Comparison of ENCODE assay signal across 18 mouse cellular contexts in the genomic region with DNA sequence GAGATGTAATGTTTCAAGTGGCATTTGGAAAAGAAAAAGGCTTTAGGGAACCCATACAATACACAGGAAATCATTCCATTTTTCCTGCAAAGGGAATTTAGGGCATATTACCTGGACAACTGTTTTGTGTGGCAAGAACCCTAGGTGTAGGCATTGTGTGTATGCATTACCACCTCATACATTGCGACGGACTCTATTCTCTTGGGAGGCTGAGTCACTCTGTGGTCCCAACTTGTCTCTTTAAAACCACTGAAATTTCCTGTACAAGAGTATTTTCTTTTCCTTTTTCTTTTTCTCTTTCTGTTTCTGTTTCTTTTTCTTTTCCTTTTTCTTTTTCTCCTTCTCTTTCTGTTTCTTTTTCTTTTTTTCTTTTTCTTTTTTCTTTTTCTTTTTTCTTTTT.
DNase-seq lines count a peak whose midpoint lies in the region; ATAC-seq and TF ChIP-seq lines count a peak whose summit lies in the region.
"Had no signal": no experiment of that assay in that cellular context is flagged by ENCODE, and none has a peak within 500 bp of the region (broad histone marks: within the 10 kb centered on the region; RNA-seq: fewer than 3 reads in every experiment).

No protein-coding gene starts in this region.

- peaks cover 12% of the 10 kb centered on the region for H3K4me1 ChIP-seq in forebrain, embryonic 13.5 days
- no peaks in the 10 kb centered on the region for H3K4me1 ChIP-seq in forebrain, postnatal 0 days (ENCODE audit: insufficient read depth)
- H3K4me1 ChIP-seq in hindbrain, embryonic 13.5 days (replicated peaks): peaks cover 19% of the 10 kb centered on the region
- H3K4me1 ChIP-seq in hindbrain, embryonic 16.5 days (ENCODE audit: control insufficient read depth, insufficient read depth, low read depth, low read length): peaks cover 14% of the 10 kb centered on the region
- peaks cover 16% of the 10 kb centered on the region for H3K4me1 ChIP-seq in midbrain, embryonic 14.5 days (ENCODE audit: control insufficient read depth, insufficient read depth, low read length)
- peaks cover 6% of the 10 kb centered on the region; the same call in 1 of the 2 replicates for H3K4me1 ChIP-seq in midbrain, embryonic 11.5 days (ENCODE audit: control insufficient read depth, insufficient read depth, low read length)
- peaks cover 17% of the 10 kb centered on the region for H3K4me1 ChIP-seq in hindbrain, embryonic 14.5 days (replicated peaks; ENCODE audit: control insufficient read depth, insufficient read depth, low read length)
- H3K4me1 ChIP-seq in kidney, adult 2 months (ENCODE audit: control insufficient read depth, insufficient read depth, low read length): no peaks in the 10 kb centered on the region
- H3K4me1 ChIP-seq: heart, embryonic 12.5 days; intestine, embryonic 15.5 days had no signal

- H3K4me2 ChIP-seq in forebrain, embryonic 13.5 days: peak overlapping the region; percentile 15; the same call in 1 of the 2 replicates
- no peak overlapping the region for H3K4me2 ChIP-seq in forebrain, postnatal 0 days (ENCODE audit: low read depth)
- H3K4me2 ChIP-seq in hindbrain, embryonic 13.5 days: no peak overlapping the region
- H3K4me2 ChIP-seq in hindbrain, embryonic 16.5 days (ENCODE audit: low read length): no peak overlapping the region
- H3K4me2 ChIP-seq in midbrain, embryonic 14.5 days (ENCODE audit: low read length): no peak overlapping the region
- H3K4me2 ChIP-seq in midbrain, embryonic 11.5 days: no peak overlapping the region
- H3K4me2 ChIP-seq in hindbrain, embryonic 14.5 days (replicated peaks): no peak overlapping the region
- H3K4me2 ChIP-seq: embryonic facial prominence, embryonic 12.5 days; heart, embryonic 12.5 days; intestine, embryonic 15.5 days had no signal

- no peak overlapping the region for H3K4me3 ChIP-seq in forebrain, embryonic 13.5 days
- no peak overlapping the region for H3K4me3 ChIP-seq in forebrain, postnatal 0 days (ENCODE audit: low read depth, low read length)
- H3K4me3 ChIP-seq in hindbrain, embryonic 13.5 days: no peak overlapping the region
- no peak overlapping the region for H3K4me3 ChIP-seq in hindbrain, embryonic 16.5 days (ENCODE audit: low read length)
- H3K4me3 ChIP-seq in midbrain, embryonic 14.5 days (replicated peaks; ENCODE audit: low read depth, low read length): no peak overlapping the region
- H3K4me3 ChIP-seq in midbrain, embryonic 11.5 days (ENCODE audit: low read depth, low read length): no peak overlapping the region
- H3K4me3 ChIP-seq in hindbrain, embryonic 14.5 days (replicated peaks; ENCODE audit: low read length): no peak overlapping the region
- H3K4me3 ChIP-seq in kidney, adult 2 months (ENCODE audit: insufficient read depth, low read depth, low read length): no peak overlapping the region
- H3K4me3 ChIP-seq: embryonic facial prominence, embryonic 12.5 days; heart, embryonic 12.5 days; intestine, embryonic 15.5 days had no signal

- no peak for TF ChIP-seq POLR2A in kidney, adult 2 months (IDR thresholded peaks at IDR 0.05; ENCODE audit: low read depth, low read length)

- no peaks in the 10 kb centered on the region for H3K9me3 ChIP-seq in forebrain, embryonic 13.5 days (replicated peaks)
- no peaks in the 10 kb centered on the region for H3K9me3 ChIP-seq in forebrain, postnatal 0 days (ENCODE audit: low read length)
- no peaks in the 10 kb centered on the region for H3K9me3 ChIP-seq in hindbrain, embryonic 13.5 days
- no peaks in the 10 kb centered on the region for H3K9me3 ChIP-seq in hindbrain, embryonic 16.5 days (ENCODE audit: control insufficient read depth, low read length)
- no peaks in the 10 kb centered on the region for H3K9me3 ChIP-seq in midbrain, embryonic 14.5 days (ENCODE audit: control insufficient read depth, low read length)
- H3K9me3 ChIP-seq in midbrain, embryonic 11.5 days (ENCODE audit: control insufficient read depth, low read length): no peaks in the 10 kb centered on the region
- no peaks in the 10 kb centered on the region for H3K9me3 ChIP-seq in hindbrain, embryonic 14.5 days (ENCODE audit: control insufficient read depth, low read length)
- H3K9me3 ChIP-seq: embryonic facial prominence, embryonic 12.5 days; heart, embryonic 12.5 days; intestine, embryonic 15.5 days had no signal

- no peak overlapping the region for H3K9ac ChIP-seq in forebrain, embryonic 13.5 days
- H3K9ac ChIP-seq in forebrain, postnatal 0 days: no peak overlapping the region
- H3K9ac ChIP-seq in hindbrain, embryonic 13.5 days: peak overlapping the region; percentile 39; the same call in 1 of the 2 replicates
- no peak overlapping the region for H3K9ac ChIP-seq in hindbrain, embryonic 16.5 days (ENCODE audit: low read depth, low read length)
- no peak overlapping the region for H3K9ac ChIP-seq in midbrain, embryonic 14.5 days (replicated peaks; ENCODE audit: low read length)
- H3K9ac ChIP-seq in midbrain, embryonic 11.5 days (ENCODE audit: low read length): no peak overlapping the region
- no peak overlapping the region for H3K9ac ChIP-seq in hindbrain, embryonic 14.5 days
- H3K9ac ChIP-seq: embryonic facial prominence, embryonic 12.5 days; heart, embryonic 12.5 days; intestine, embryonic 15.5 days had no signal

- no peak for DNase-seq in forebrain, postnatal 0 days
- DNase-seq in midbrain, embryonic 14.5 days: peak; percentile 45
- no peak for DNase-seq in midbrain, embryonic 11.5 days (ENCODE audit: low spot score, missing footprints)
- no peak for DNase-seq in hindbrain, embryonic 14.5 days (ENCODE audit: low spot score)
- no peak for DNase-seq in kidney, adult 2 months
- DNase-seq: adrenal gland, postnatal 14 days; cerebellum, adult 11-12 months; cerebellum, adult 9-10 months; cerebellum, postnatal 25 days; gastrocnemius, postnatal 14 days had no signal

- ATAC-seq in forebrain, embryonic 13.5 days: no peak; the same call in 1 of the 2 replicates
- ATAC-seq in forebrain, postnatal 0 days: no peak
- ATAC-seq in hindbrain, embryonic 13.5 days (ENCODE audit: low FRiP score): peak; percentile 52; the same call in 1 of the 2 replicates
- ATAC-seq in hindbrain, embryonic 16.5 days: no peak
- no peak for ATAC-seq in midbrain, embryonic 14.5 days (ENCODE audit: low FRiP score, low TSS enrichment)
- ATAC-seq in midbrain, embryonic 11.5 days (ENCODE audit: low FRiP score): no peak; the same call in 1 of the 2 replicates
- no peak for ATAC-seq in hindbrain, embryonic 14.5 days (ENCODE audit: low FRiP score)
- ATAC-seq: activated CD4-positive, CD25-positive, alpha-beta regulatory T cell, adult 4 months; intestine, embryonic 15.5 days; Patski had no signal

- H3K36me3 ChIP-seq in forebrain, embryonic 13.5 days (ENCODE audit: poor library complexity, severe bottlenecking): no peaks in the 10 kb centered on the region
- H3K36me3 ChIP-seq in forebrain, postnatal 0 days (ENCODE audit: insufficient read depth): no peaks in the 10 kb centered on the region
- no peaks in the 10 kb centered on the region for H3K36me3 ChIP-seq in hindbrain, embryonic 13.5 days
- no peaks in the 10 kb centered on the region for H3K36me3 ChIP-seq in hindbrain, embryonic 16.5 days (ENCODE audit: control insufficient read depth, insufficient read depth, low read length)
- no peaks in the 10 kb centered on the region for H3K36me3 ChIP-seq in midbrain, embryonic 14.5 days (ENCODE audit: control insufficient read depth, insufficient read depth, low read length)
- no peaks in the 10 kb centered on the region for H3K36me3 ChIP-seq in midbrain, embryonic 11.5 days (ENCODE audit: control insufficient read depth, insufficient read depth, low read length)
- no peaks in the 10 kb centered on the region for H3K36me3 ChIP-seq in hindbrain, embryonic 14.5 days (replicated peaks; ENCODE audit: control insufficient read depth, insufficient read depth)
- no peaks in the 10 kb centered on the region for H3K36me3 ChIP-seq in kidney, adult 2 months (ENCODE audit: control insufficient read depth, insufficient read depth, low read length)
- H3K36me3 ChIP-seq: embryonic facial prominence, embryonic 12.5 days; heart, embryonic 12.5 days; intestine, embryonic 15.5 days had no signal

- TF ChIP-seq CTCF in forebrain, postnatal 0 days (IDR thresholded peaks at IDR 0.05; ENCODE audit: low read depth): no peak
- TF ChIP-seq CTCF in kidney, adult 2 months (conservative IDR thresholded peaks at IDR 0.05; ENCODE audit: insufficient read depth, insufficient read length, low read depth, low read length): no peak

- WGBS in forebrain, embryonic 13.5 days: 28% methylated on average over 2 of the region's 2 CpGs
- WGBS in forebrain, postnatal 0 days: 20% methylated on average over 2 of the region's 2 CpGs
- WGBS in hindbrain, embryonic 13.5 days: 32% methylated on average over 2 of the region's 2 CpGs
- 50% methylated on average over 2 of the region's 2 CpGs for WGBS in hindbrain, embryonic 16.5 days
- 48% methylated on average over 2 of the region's 2 CpGs for WGBS in midbrain, embryonic 14.5 days
- WGBS in midbrain, embryonic 11.5 days: 70% methylated on average over 2 of the region's 2 CpGs
- WGBS in hindbrain, embryonic 14.5 days: 53% methylated on average over 2 of the region's 2 CpGs
- 76% methylated on average over 2 of the region's 2 CpGs for WGBS in kidney, adult 2 months

- H3K27me3 ChIP-seq in forebrain, embryonic 13.5 days: peaks cover 15% of the 10 kb centered on the region; the same call in 1 of the 2 replicates
- no peaks in the 10 kb centered on the region; the same call in 1 of the 2 replicates for H3K27me3 ChIP-seq in forebrain, postnatal 0 days (ENCODE audit: insufficient read depth, low read length)
- H3K27me3 ChIP-seq in hindbrain, embryonic 13.5 days: no peaks in the 10 kb centered on the region
- no peaks in the 10 kb centered on the region for H3K27me3 ChIP-seq in hindbrain, embryonic 16.5 days (replicated peaks; ENCODE audit: control insufficient read depth, insufficient read depth, low read length)
- H3K27me3 ChIP-seq in midbrain, embryonic 14.5 days (ENCODE audit: control insufficient read depth, insufficient read depth, low read length): no peaks in the 10 kb centered on the region
- no peaks in the 10 kb centered on the region for H3K27me3 ChIP-seq in midbrain, embryonic 11.5 days (ENCODE audit: control insufficient read depth, insufficient read depth, low read length)
- no peaks in the 10 kb centered on the region for H3K27me3 ChIP-seq in hindbrain, embryonic 14.5 days (ENCODE audit: control insufficient read depth, insufficient read depth, low read length)
- no peaks in the 10 kb centered on the region for H3K27me3 ChIP-seq in kidney, adult 2 months (replicated peaks; ENCODE audit: control insufficient read depth, insufficient read depth, low read length)
- H3K27me3 ChIP-seq: embryonic facial prominence, embryonic 12.5 days; heart, embryonic 12.5 days; intestine, embryonic 15.5 days; Patski had no signal

- no peak overlapping the region for H3K27ac ChIP-seq in forebrain, embryonic 13.5 days
- no peak overlapping the region for H3K27ac ChIP-seq in forebrain, postnatal 0 days (ENCODE audit: low read depth, low read length)
- peak overlapping the region; percentile 80 for H3K27ac ChIP-seq in hindbrain, embryonic 13.5 days
- no peak overlapping the region for H3K27ac ChIP-seq in hindbrain, embryonic 16.5 days (ENCODE audit: low read depth, low read length)
- 0 out of 2 replicates have a peak overlapping the region, but pooled peaks have one; percentile 27 for H3K27ac ChIP-seq in midbrain, embryonic 14.5 days (replicated peaks; ENCODE audit: low read depth, low read length)
- no peak overlapping the region for H3K27ac ChIP-seq in midbrain, embryonic 11.5 days (ENCODE audit: low read depth, low read length)
- peak overlapping the region; percentile 11; the same call in 1 of the 2 replicates for H3K27ac ChIP-seq in hindbrain, embryonic 14.5 days
- no peak overlapping the region for H3K27ac ChIP-seq in kidney, adult 2 months (ENCODE audit: insufficient read depth, low read depth, low read length)
- H3K27ac ChIP-seq: embryonic facial prominence, embryonic 12.5 days; intestine, embryonic 15.5 days had no signal

Comparison
In these comparisons a context has a peak if more than half of its experiments do, and no peak if none do; other contexts are left out.
1. H3K27ac ChIP-seq: peak in hindbrain, embryonic 13.5 days (single experiment), midbrain, embryonic 14.5 days (single experiment) and hindbrain, embryonic 14.5 days (single experiment); none in forebrain, embryonic 13.5 days (single experiment), forebrain, postnatal 0 days (single experiment), hindbrain, embryonic 16.5 days (single experiment), midbrain, embryonic 11.5 days (single experiment) and kidney, adult 2 months (single experiment).